Mouse (Mus musculus) E14TG2a.4 (cell line): ENCODE results near the gene Dusp8.

Experiments used
- CTCF ChIP-seq: conservative IDR thresholded peaks from 2 replicates; pipeline ENCODE4 v1.5.1; 2014; ENCODE audit warnings: low read length
- NANOG ChIP-seq: IDR thresholded peaks from 2 replicates; pipeline ENCODE4 v1.6.1; 2014; ENCODE audit warnings: borderline replicate concordance, low read length, mixed read lengths
- POU5F1 ChIP-seq: IDR thresholded peaks from 2 replicates; pipeline ENCODE4 v1.6.1; 2014; ENCODE audit warnings: low read length, borderline replicate concordance

- TF ChIP-seq CTCF: no peak
- TF ChIP-seq POU5F1: no peak
- no peak for TF ChIP-seq NANOG
Measured at GRCm38 (mm10) chr7:142030073-142030472, 65.6 kb downstream of the Dusp8 start.
